Mouse (Mus musculus) right cerebral cortex, postnatal 10 days (tissue): ENCODE results near the gene A630095N17Rik.
"Not testable (repeated sequence)": the region's sequence is repeated elsewhere in the genome, so short reads cannot be mapped to it uniquely, and the experiment has no call there.

Source experiments
- DNase-seq, 2 experiments: peaks; one replicate each; pipeline ENCODE4 v3.0.0; 2021; ENCODE audit warnings: low spot score in 2 of 2

The A630095N17Rik gene

DNA sequence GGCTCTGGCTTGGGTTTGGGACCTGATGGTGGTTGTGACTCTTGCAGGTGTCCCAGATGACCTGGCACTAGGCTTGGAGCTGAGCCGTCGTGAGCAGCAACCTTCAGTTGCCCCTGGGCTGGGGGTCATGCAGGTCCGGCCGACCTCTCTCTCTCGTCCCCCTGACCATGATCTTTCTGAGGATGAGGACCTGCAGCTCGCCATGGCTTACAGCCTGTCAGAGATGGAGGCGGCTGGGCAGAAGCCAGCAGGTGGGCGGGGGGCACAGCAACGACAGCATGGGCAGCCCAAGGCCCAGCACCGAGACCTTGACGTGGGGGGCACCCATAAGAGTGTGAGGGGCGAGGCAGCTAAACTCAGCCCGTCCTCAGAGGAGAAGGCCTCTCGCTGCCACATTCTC lies 11.5 kb upstream of the A630095N17Rik start:
- DNase-seq: no peak

DNA sequence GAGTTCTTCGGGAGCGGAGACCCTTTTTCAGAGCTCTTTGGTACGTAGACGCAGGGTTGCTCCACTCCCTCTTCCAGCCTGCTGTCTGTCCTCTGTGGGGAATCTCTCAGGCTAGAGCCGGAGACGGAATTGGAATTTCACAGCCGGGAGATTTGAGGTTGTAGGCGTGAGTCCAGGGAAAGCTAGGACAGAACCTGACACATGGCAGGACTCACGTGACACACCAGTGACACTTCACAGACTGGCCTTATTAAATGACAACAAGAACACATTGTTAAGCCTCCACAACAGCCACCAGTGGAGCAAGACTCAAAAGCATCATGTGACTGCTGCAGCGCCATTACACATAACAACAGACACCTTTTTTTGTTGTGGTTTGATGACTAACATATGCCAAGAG lies 7.7 kb upstream of the A630095N17Rik start:
- no peak for DNase-seq

DNA sequence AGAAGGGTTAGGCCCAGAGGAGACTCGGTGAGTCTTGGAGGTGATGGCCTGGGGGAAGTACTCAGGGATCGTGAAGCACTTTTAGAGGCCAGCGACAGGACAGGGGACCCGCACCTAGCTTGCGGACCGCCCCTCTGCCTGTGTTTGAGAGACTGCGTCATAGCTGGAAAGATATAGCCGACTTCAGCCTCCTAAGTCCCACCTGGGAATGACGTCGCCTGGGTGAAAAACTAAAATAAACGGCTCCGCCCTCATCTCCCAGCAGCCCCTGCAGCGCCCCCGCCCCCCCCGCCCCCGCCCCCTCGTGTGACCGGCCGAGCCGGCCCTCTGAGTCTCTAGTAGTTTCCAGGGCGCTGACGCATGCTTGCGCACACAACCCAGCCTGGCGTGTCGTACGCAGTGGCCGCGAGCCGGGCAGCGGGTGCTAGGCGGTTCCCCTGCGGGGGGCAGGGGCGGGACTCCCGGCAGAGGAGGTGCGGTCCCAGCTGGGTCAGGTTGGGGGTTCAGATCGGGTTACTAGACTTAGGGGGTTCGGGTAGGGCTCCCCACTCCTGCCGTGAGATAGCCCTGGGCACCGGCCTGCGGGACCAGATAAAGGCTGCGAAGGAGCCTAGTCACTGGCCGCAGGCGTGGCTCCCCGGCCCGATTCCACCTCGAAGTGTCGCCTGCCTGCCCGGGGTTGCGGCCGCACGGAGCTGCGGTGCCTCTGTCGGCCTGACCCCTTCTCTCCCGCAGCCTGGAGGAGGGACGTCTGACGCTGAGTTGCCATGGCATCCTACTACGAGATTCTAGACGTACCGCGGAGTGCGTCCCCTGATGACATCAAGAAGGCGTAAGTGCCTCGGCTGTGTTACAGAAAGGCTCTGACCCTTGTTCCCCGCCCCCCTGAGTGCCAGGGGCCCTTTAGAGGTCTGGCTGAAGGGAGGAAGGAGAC lies 4.5 kb upstream of the A630095N17Rik start, which contains the start of gene Dnajb2:
TSS of gene Dnajb2 (plus strand) at position 290 of the 934 bp plus-strand sequence.
- peak; percentile 88 to 90 for DNase-seq

DNA sequence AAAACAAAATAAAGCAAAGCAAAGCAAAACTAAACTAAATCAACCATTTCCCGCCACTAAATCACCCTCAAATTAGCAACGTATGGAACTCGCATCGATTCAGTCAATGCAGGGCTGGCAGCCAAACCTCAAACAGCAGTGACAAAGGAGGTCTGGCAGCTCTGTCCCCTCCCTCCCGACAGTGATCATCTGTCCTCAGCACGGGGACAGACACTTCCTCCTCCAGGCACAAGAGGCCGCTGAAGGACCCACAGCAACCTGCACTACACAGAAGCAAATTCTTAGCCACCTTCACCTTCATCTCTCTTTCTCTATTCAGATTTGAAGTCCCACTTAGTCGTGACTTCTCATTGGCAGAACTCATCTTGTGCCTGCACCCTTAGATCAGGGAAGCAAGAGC lies 2.7 kb upstream of the A630095N17Rik start:
- peak; percentile 82 to 89 for DNase-seq

DNA sequence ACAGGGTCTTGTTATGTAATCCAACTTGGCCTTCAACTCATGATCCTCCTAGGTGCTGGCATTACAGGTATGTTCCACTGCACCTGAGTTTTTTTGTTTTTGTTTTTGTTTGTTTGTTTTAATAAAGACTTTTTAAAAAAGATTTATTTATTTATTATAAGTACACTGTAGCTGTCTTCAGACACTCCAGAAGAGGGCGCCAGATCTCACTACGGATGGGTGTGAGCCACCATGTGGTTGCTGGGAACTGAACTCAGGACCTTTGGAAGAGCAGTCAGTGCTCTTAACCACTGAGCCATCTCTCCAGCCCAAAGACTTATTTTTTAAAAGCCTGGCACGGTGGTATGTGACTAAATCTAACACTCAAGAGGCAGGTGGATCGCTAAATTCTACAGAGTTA lies 587 bp upstream of the A630095N17Rik start:
- DNase-seq: not testable (repeated sequence)

GRCm38 (mm10) chr1:75231224-75231623 lies 678 bp downstream of the A630095N17Rik start:
- no peak for DNase-seq

- no peak for DNase-seq
Observed at GRCm38 (mm10) chr1:75230335-75230994, 1.4 kb downstream of the A630095N17Rik start.

GRCm38 (mm10) chr1:75229158-75229557 lies 2.7 kb downstream of the A630095N17Rik start:
- DNase-seq: no peak

GRCm38 (mm10) chr1:75227653-75228052 lies 4.2 kb downstream of the A630095N17Rik start:
- peak in 1 of 2 experiments; percentile 13 for DNase-seq

DNA sequence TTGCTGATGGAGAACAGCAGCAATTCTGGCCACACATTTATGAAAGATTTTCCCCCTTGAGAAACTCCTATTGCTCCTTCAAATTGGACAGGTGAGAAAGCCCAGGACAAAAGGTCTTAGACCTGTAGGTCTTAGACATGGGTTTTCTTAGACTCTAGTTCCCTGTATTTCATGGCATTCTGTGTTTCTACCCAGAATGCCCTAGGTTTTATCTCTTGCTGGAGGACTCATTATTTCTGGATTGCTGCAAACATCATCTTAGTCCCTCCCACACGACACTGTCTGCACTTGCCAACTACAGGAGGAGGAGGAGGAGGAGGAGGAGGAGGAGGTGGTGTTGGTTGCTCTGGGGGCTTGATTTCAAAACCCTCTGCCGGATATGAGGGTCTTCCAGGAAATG lies 5.8 kb downstream of the A630095N17Rik start:
- no peak for DNase-seq

- no peak for DNase-seq
Observed at GRCm38 (mm10) chr1:75225473-75225872, 6.4 kb downstream of the A630095N17Rik start.

- no peak for DNase-seq
Observed at GRCm38 (mm10) chr1:75223532-75223931, 8.4 kb downstream of the A630095N17Rik start.

- no peak for DNase-seq
Observed at GRCm38 (mm10) chr1:75222926-75223325, 9.0 kb downstream of the A630095N17Rik start.

DNA sequence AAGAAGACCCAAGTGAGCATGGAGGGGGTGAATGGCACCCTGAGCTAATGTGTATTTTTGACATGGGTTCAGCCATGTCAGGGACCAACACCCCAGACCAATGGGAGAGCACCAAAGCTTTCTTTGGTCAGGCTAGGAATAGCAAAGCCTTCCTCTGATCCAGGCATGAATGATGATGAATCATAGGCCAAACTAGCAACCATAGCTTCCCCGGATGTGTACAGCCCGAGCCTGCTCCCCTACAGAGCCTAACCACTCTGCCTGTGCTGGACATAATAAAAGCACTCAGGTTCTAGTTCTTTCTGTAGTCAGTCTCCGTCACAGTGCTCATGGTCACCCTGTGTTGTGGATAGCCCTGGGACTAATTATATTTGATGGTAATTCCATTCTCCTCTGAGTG lies 10.4 kb downstream of the A630095N17Rik start:
- no peak for DNase-seq

DNA sequence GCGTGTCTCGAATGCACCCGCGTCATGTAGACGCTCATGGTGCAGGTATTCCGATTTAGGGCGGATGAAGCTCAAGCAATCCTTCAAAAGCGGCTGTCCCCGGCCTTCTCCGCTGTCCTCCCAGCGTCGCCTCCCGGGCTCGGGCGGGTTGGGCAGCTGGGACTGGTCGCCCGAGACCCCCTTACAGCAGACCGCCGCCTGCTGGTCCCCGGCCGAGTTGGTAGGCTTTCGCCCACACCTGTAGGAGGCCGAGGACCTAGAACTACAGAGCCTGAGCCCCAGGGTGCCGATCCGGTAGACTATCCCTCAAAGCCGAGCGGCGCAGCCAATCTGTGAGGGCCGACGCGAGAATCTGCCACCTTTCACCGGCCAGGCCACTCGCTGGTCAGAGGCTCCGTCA lies 12.4 kb downstream of the A630095N17Rik start, which contains the start of gene Tuba4a:
TSS of gene Tuba4a (minus strand) at position 335 of the 400 bp plus-strand sequence.
- peak in 1 of 2 experiments; percentile 59 for DNase-seq

DNA sequence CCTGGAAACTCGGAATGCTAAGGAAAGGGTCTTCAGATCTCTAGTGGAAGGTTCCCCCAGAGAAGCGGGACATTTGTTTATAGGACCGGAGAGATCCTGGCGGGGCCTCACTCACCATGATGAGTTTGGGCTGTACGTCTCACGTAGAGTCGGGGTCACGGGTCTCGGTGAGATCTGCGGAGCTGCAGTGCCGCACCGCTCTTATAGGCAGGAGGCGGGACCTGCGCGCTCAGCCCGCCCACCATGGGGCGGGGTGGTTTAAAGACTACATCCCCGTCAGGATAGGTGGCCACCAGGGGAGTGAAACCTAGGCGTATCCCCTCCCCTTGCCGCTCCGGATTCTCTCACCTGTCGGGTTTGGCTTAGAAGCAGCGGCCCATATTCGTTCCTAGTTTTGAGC lies 12.8 kb downstream of the A630095N17Rik start:
- peak; percentile 94 for DNase-seq

- DNase-seq: peak; percentile 76 to 82
Observed at GRCm38 (mm10) chr1:75218227-75219001, 13.5 kb downstream of the A630095N17Rik start.

DNA sequence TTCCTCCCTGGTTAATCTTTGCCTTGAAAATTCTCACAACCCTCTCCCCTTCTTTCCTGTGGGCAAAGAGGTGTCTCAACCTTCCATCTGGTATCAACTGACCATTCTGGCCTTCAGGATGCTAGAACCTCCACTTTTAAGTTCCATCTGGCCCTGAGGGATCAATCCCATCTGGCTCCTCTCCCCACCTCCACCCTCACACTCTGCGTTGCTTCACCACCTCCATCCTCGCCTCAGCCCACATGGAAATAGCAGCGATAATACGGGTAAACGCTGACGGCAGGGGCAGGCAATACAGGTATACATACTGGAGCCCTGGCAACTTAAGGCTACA lies 14.0 kb downstream of the A630095N17Rik start:
- DNase-seq: no peak

GRCm38 (mm10) chr1:75216797-75217585 lies 14.9 kb downstream of the A630095N17Rik start:
- no peak for DNase-seq

DNA sequence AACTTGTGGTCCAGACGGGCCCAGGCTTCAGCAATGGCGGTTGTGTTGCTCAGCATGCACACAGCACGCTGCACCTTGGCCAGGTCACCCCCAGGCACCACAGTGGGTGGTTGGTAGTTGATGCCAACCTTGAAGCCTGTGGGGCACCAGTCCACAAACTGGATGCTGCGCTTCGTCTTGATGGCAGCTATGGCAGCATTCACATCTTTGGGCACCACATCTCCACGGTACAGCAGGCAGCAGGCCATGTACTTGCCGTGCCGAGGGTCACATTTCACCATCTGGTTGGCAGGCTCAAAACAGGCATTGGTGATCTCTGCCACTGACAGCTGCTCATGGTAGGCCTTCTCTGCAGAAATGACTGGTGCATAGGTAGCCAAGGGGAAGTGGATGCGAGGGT lies 16.1 kb downstream of the A630095N17Rik start:
- no peak for DNase-seq

DNA sequence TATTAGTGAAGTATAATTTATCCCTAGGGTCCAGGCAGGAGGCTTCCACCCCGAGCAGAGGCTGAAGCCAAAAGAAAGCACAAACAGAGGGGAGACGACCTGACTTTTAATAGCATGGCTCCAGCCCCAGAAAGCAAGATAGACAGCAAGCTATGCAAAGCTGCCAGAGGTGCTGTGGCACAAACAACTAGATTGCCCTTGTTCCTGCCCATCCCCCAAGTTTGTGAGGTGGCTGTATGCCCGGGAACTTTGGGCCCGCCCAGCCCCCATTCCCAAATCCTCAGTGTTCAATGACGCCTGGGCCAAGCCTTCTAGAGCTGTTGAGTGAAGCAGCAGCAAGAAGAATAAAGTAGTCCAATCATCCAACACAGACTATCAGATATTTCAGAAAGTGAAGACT lies 17.0 kb downstream of the A630095N17Rik start:
- DNase-seq: peak; percentile 81 to 85
